Mouse (Mus musculus): ENCODE results near the gene Cntnap3.
"Not testable (repeated sequence)": the region's sequence is repeated elsewhere in the genome, so short reads cannot be mapped to it uniquely, and the experiment has no call there.

Gene Cntnap3

DNA sequence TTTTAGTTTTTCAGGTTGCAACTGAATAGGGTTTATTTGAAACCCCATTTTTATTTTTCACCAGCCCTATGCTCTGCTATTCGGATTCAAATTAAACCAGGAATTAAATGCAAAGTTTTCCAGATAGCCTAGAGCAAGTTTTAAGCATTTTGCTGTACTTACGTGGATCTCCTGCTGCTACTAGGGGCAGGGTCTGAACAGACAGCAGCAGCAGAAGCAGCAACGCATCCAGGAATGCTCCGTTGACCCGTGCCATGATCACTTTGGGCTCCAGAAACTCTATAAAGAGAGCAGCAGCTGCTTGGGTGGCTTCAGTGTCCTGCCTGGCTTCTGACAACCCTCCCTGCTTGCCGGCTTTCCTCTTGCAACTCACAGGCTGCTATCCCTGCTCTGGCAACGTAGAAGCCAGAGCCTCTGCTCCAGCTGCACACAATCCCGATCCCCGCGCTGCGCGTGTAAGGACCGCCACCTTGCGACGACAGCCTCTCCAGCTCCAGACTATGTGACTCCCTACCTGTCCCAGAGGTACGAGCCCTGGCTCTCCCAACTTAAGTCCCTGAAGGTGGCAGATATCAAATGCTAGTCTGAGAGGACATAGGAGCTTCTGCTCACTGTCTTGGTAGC lies at the start of gene Cntnap3:
Gene Cntnap3 (minus strand): TSS at position 371 of the 624 bp plus-strand sequence.
- DNase-seq = no peak

DNA sequence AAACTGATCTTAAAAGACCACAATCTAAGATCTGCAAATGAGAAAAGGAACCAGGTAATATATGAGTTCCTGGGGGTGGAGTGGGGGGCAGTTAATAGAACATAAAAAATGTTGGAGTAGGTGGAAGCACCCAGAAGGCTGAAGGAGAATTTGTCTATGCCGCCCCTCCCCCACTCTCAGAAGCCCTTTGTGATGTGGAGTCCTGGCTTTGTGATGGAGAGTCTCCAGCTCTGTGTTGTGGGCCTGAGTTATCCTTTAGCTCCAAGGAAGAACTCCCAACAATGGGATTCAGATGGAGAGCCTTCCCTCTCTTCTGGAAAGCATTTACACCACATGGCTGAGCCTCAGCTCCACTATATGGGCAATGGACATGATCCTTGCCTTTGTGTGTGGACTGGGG lies 13.4 kb upstream of the Cntnap3 start, which contains the start of gene Spata31:
Gene Spata31 (plus strand): TSS at position 216 of the 400 bp plus-strand sequence.
- DNase-seq = no peak

GRCm38 (mm10) chr13:64903132-64903531 lies 623 bp downstream of the Cntnap3 start:
- no peak for DNase-seq

- DNase-seq = no peak
These were observed 38.4 kb downstream of the Cntnap3 start for GRCm38 (mm10) chr13:64865397-64865796.

DNA sequence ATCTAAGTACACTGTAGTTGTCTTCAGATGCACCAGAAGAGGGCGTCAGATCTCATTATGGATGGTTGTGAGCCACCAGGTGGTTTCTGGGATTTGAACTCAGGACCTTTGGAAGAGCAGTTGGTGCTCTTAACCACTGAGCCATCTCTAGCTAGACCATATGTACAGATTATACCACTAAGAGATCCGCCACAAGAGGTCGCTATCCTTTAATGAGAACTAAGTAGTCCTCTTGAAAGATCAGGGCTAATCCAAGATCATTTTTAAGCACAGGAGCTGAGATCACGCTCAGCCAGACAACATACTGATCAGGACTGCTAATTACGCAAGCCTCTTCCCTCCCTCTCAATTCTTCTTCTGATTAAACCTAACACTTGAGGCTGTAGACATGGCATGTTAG lies 78.9 kb downstream of the Cntnap3 start:
- not testable (repeated sequence) for DNase-seq

GRCm38 (mm10) chr13:64745383-64745782 lies 158.4 kb downstream of the Cntnap3 start:
- no peak for DNase-seq

GRCm38 (mm10) chr13:64732244-64732643 lies 171.5 kb downstream of the Cntnap3 start:
- DNase-seq = no peak

GRCm38 (mm10) chr13:64716791-64717190 lies 187.0 kb downstream of the Cntnap3 start:
- no peak for DNase-seq

- DNase-seq = no peak
These were observed 211.3 kb downstream of the Cntnap3 start for GRCm38 (mm10) chr13:64692463-64692862.

All from spleen, adult 18-20 months (tissue).